Mouse (Mus musculus) lung, adult 2 months (tissue): ENCODE data around the gene Iqgap1. TPM values are rescaled to one million over a fixed set of nuclear protein-coding genes. Genes with fewer than 3 reads are reported as not detected.

Experiments used
- DNase-seq: peaks from one replicate; pipeline ENCODE4 v3.0.0; 2022
- H3K4me1 ChIP-seq: fragments of 200-500 bp; 2 replicates; pipeline ENCODE4 v1.6.1; 2011; ENCODE audit warnings: low read length; ENCODE audit not compliant: control insufficient read depth, insufficient read depth
- H3K4me3 ChIP-seq: fragments of 200-500 bp; replicated peaks from 2 replicates; pipeline ENCODE3; 2011; ENCODE audit warnings: low read depth, mild to moderate bottlenecking, control low read depth, low read length; ENCODE audit errors: extremely low read depth
- CTCF ChIP-seq: fragments of 200-500 bp; IDR thresholded peaks from 2 replicates; pipeline ENCODE4 v1.5.1; 2011; ENCODE audit warnings: mild to moderate bottlenecking, low read length, control low read depth; ENCODE audit not compliant: insufficient read depth
- POLR2A ChIP-seq: fragments of 200-500 bp; IDR thresholded peaks from 2 replicates; pipeline ENCODE4 v1.6.1; 2011; ENCODE audit warnings: low read depth, mild to moderate bottlenecking, control low read depth, low read length, borderline replicate concordance; ENCODE audit errors: extremely low read depth
- WGBS: fragments of 180-500 bp; shearing (Covaris S2); methylation state at CpG from one replicate; pipeline ENCODE4 v1.1.7; 2018; 5-methylcytosine and 5-hydroxymethylcytosine counted together
- polyA plus RNA-seq: library from polyadenylated mRNA; depleted of rRNA; stranded (reverse); fragments of >200 nt; gene quantifications from 2 replicates; pipeline ENCODE4 v1.2.3, GENCODE M21; 2012

The Iqgap1 gene
- polyA plus RNA-seq, 1 experiment = 135 TPM

GRCm38 (mm10) chr7:80860729-80861274 lies 35.0 kb upstream of the Iqgap1 start, which contains the start of gene Zscan2:
Zscan2 (plus strand) TSS chr7:80860920.
- TF ChIP-seq POLR2A (peak; percentile 44; the same call in 1 of the 2 replicates), CTCF (no peak)
- DNase-seq = peak; percentile 94
- H3K4me1 ChIP-seq = peaks cover 18% of the 10 kb centered on the region
- WGBS = under 1% methylated on average over 40 of the region's 40 CpGs
- peak within 1 kb of the TSS; percentile 92 for H3K4me3 ChIP-seq

DNA sequence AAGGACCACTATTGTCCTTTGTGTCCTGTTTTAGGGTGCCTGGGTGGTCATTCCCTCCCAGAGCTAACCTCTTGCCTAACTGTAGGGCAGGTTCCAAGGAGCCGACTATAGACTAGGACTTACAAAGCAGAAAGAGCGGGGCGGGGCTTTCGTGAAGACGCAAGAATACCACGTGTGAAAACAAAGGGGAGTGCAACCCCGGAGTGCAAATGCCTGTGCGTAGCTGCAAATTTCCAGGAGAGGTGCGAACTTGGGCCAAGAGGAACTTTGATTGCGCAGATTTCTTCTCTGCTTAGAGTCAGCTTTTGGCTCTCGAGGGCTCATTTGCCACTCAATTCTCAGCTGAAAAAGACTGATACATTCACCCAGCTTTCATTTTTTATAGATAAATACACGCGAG lies 34.5 kb upstream of the Iqgap1 start:
- DNase-seq = peak; percentile 70
- TF ChIP-seq POLR2A (peak; percentile 14; the same call in 1 of the 2 replicates), CTCF (no peak)
- 0% methylated on average over 13 of the region's 13 CpGs for WGBS
- Histone ChIP-seq H3K4me3 (peak overlapping the region; percentile 78), H3K4me1 (peaks cover 18% of the 10 kb centered on the region)

- Histone ChIP-seq H3K4me1 (peaks cover 3% of the 10 kb centered on the region; the same call in 1 of the 2 replicates), H3K4me3 (no peak overlapping the region)
- TF ChIP-seq POLR2A = no peak
- peak; percentile 89 for TF ChIP-seq CTCF
- WGBS = 16% methylated on average over 6 of the region's 6 CpGs
- peak; percentile 79 for DNase-seq
These were observed 31.4 kb upstream of the Iqgap1 start for GRCm38 (mm10) chr7:80857181-80857580.

GRCm38 (mm10) chr7:80855316-80855715 lies 29.5 kb upstream of the Iqgap1 start:
- no peak for DNase-seq
- no peak overlapping the region for H3K4me3 ChIP-seq
- TF ChIP-seq CTCF = no peak
- TF ChIP-seq POLR2A = no peak
- no peaks in the 10 kb centered on the region for H3K4me1 ChIP-seq

DNA sequence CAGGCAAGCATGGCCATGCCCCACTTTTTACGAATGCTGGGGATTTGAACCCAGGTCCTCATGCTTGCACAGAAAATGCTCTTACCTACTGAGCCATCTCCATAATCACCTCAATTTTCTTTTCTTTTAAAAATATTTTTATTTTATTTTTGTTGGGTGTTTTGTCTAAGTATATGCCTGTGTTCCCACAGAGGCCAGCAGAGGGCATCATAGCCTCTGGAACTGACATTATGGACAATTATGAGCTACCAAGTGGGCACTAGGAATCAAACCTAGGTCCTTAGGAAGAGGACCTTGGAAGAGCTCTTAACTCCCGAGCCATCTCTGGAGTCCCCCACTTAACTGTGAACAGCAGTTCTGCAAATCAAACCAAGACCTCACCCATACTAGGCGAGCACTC lies 27.4 kb upstream of the Iqgap1 start:
- DNase-seq = no peak
- 90% methylated on average over 3 of the region's 3 CpGs for WGBS
- Histone ChIP-seq H3K4me3 (no peak overlapping the region), H3K4me1 (no peaks in the 10 kb centered on the region)
- no peak for TF ChIP-seq CTCF

- no peak for TF ChIP-seq CTCF
- no peak for TF ChIP-seq POLR2A
- H3K4me3 ChIP-seq = no peak overlapping the region
- no peak for DNase-seq
- peaks cover 3% of the 10 kb centered on the region; the same call in 1 of the 2 replicates for H3K4me1 ChIP-seq
- 81% methylated on average over 5 of the region's 5 CpGs for WGBS
These were observed 24.7 kb upstream of the Iqgap1 start for GRCm38 (mm10) chr7:80850520-80850919.

DNA sequence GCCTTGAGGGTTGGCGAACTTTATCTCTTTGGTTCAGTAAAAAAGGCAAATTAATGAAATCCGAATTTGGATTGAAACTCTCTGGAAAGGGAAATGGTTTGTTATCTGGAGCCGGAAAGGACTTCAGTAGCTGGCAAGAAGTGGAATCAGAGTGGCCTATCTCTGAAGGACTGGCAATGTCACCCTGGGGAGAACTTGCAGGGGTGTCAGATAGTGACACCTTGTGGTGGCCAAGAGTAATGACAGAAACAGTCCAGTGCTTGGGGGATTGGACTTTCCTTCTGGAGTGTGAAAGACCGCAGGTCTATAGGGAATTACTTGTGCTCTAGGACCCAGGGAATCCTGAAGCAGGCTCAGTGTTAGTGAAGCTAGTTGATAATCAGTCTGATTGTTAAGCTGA lies 23.9 kb upstream of the Iqgap1 start:
- no peak for DNase-seq
- TF ChIP-seq POLR2A (no peak), CTCF (peak; percentile 83)
- 13% methylated on average over 4 of the region's 4 CpGs for whole genome bisulfite sequencing

GRCm38 (mm10) chr7:80849267-80849666 lies 23.5 kb upstream of the Iqgap1 start:
- no peak overlapping the region for H3K4me3 ChIP-seq
- H3K4me1 ChIP-seq = peaks cover 3% of the 10 kb centered on the region; the same call in 1 of the 2 replicates
- DNase-seq = no peak
- TF ChIP-seq POLR2A = no peak
- TF ChIP-seq CTCF = no peak
- WGBS = 50% methylated on average over 2 of the region's 2 CpGs

More for the DNA sequence above, 23.9 kb upstream of the Iqgap1 start:
- Histone ChIP-seq H3K4me1 (peaks cover 3% of the 10 kb centered on the region; the same call in 1 of the 2 replicates), H3K4me3 (no peak overlapping the region)

GRCm38 (mm10) chr7:80846709-80847108 lies 20.9 kb upstream of the Iqgap1 start:
- TF ChIP-seq POLR2A (no peak), CTCF (no peak)
- 88% methylated on average over 5 of the region's 5 CpGs for WGBS

GRCm38 (mm10) chr7:80846280-80846678 lies 20.5 kb upstream of the Iqgap1 start:
- H3K4me3 ChIP-seq = peak overlapping the region; percentile 52
- no peak for DNase-seq
- TF ChIP-seq CTCF = no peak
- no peak for TF ChIP-seq POLR2A
- WGBS = 76% methylated on average over 10 of the region's 10 CpGs
- peaks cover 3% of the 10 kb centered on the region; the same call in 1 of the 2 replicates for H3K4me1 ChIP-seq

More at GRCm38 (mm10) chr7:80846709-80847108, 20.9 kb upstream of the Iqgap1 start:
- Histone ChIP-seq H3K4me1 (peaks cover 3% of the 10 kb centered on the region; the same call in 1 of the 2 replicates), H3K4me3 (no peak overlapping the region)
- DNase-seq = no peak
